Mouse (Mus musculus) left cerebral cortex, adult 9 months (tissue): ENCODE results near the gene Gm15114.
"Not testable (repeated sequence)": the region's sequence is repeated elsewhere in the genome, so short reads cannot be mapped to it uniquely, and the experiment has no call there.

Experiments
- DNase-seq, 2 experiments: peaks; one replicate each; pipeline ENCODE4 v3.0.0; 2022; ENCODE audit warnings: low spot score in 2 of 2

Gene Gm15114

DNA sequence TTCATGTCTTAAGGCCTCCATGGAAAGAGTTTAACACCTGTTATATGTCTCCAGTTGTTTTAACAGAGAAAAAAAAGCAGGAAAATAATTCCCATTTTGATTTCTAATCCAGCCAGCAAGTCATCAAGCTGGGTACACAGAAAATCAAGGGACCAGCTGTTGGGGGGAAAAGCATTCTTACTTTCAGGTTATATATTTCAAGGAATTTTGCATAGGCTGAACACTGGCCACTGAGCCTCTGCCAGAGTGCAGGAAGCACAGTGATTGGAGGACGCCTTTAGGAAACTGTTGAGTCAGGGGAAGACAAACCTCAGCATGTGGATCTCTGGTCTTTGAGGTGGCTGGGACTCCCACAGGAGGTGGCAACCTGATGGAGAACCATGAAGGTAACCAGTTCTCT lies at the start of gene Gm15114:
Gm15114 (plus strand) TSS at position 301 of the 400 bp plus-strand sequence.
- not testable (repeated sequence) for DNase-seq
